Mouse (Mus musculus) heart, adult 2 months (tissue): ENCODE data around the gene Phactr1. TPM values are rescaled to one million over a fixed set of nuclear protein-coding genes. Genes with fewer than 3 reads are reported as not detected.
"Not testable (repeated sequence)": the region's sequence is repeated elsewhere in the genome, so short reads cannot be mapped to it uniquely, and the experiment has no call there.

Experiments used
- DNase-seq, 2 experiments: peaks; one replicate each; pipeline ENCODE4 v3.0.0; 2021
- H3K27ac ChIP-seq: fragments of 200-600 bp; 2 replicates; pipeline ENCODE4 v1.8.1; 2022
- H3K27me3 ChIP-seq: fragments of 200-500 bp; 2 replicates; pipeline ENCODE4 v1.6.1; 2012; ENCODE audit warnings: mild to moderate bottlenecking, low read length, inconsistent platforms, mixed read lengths; ENCODE audit not compliant: control insufficient read depth, insufficient read depth
- H3K36me3 ChIP-seq: fragments of 200-500 bp; 2 replicates; pipeline ENCODE4 v1.6.1; 2012; ENCODE audit warnings: low read length, inconsistent platforms; ENCODE audit not compliant: control insufficient read depth, insufficient read depth
- H3K4me1 ChIP-seq: fragments of 200-500 bp; 2 replicates; pipeline ENCODE4 v1.6.1; 2011; ENCODE audit warnings: low read length; ENCODE audit not compliant: control insufficient read depth, insufficient read depth
- H3K4me3 ChIP-seq: fragments of 200-600 bp; 2 replicates; pipeline ENCODE4 v1.8.1; 2022
- H3K79me2 ChIP-seq: fragments of 200-500 bp; replicated peaks from 2 replicates; pipeline ENCODE4 v1.6.1; 2012; ENCODE audit warnings: mild to moderate bottlenecking, inconsistent platforms, low read length, moderate library complexity, mixed read lengths; ENCODE audit not compliant: control insufficient read depth, insufficient read depth
- H3K9ac ChIP-seq: fragments of 200-500 bp; 2 replicates; pipeline ENCODE4 v1.6.1; 2012; ENCODE audit warnings: low read depth, mild to moderate bottlenecking, control low read depth, inconsistent platforms, low read length, mixed read lengths
- CTCF ChIP-seq: fragments of 200-600 bp; IDR thresholded peaks from 2 replicates; pipeline ENCODE4 v1.8.1; 2022; ENCODE audit warnings: antibody characterized with exemption, mild to moderate bottlenecking, moderate library complexity
- EP300 ChIP-seq: fragments of 200-500 bp; IDR thresholded peaks from 2 replicates; pipeline ENCODE4 v1.6.1; 2011; ENCODE audit warnings: low read depth, low read length, control low read depth; ENCODE audit not compliant: insufficient read depth
- POLR2A ChIP-seq: fragments of 200-500 bp; IDR thresholded peaks from 2 replicates; pipeline ENCODE4 v1.6.1; 2011; ENCODE audit warnings: mild to moderate bottlenecking, low read depth, low read length, control low read depth; ENCODE audit not compliant: insufficient read depth
- WGBS: fragments of 180-500 bp; shearing (Covaris S2); methylation state at CpG from one replicate; pipeline ENCODE4 v1.1.7; 2018; 5-methylcytosine and 5-hydroxymethylcytosine counted together
- intact Hi-C: fragments of 180-260 bp; cut with DNase I; formaldehyde crosslinking; loops from one replicate; pipeline ENCODE4 v1.15.1; 2025
- polyA plus RNA-seq: library from polyadenylated mRNA; depleted of rRNA; stranded (reverse); fragments of >200 nt; gene quantifications from 2 replicates; pipeline ENCODE4 v1.2.3, GENCODE M21; 2012
- total RNA-seq, 2 experiments: library from RNA; stranded (reverse); gene quantifications; 2 replicates each; pipeline ENCODE4 v1.2.3; 2021

The Phactr1 gene
- total and polyA plus RNA-seq, 3 experiments = 3.0 to 5.5 (median 4.6) TPM

DNA sequence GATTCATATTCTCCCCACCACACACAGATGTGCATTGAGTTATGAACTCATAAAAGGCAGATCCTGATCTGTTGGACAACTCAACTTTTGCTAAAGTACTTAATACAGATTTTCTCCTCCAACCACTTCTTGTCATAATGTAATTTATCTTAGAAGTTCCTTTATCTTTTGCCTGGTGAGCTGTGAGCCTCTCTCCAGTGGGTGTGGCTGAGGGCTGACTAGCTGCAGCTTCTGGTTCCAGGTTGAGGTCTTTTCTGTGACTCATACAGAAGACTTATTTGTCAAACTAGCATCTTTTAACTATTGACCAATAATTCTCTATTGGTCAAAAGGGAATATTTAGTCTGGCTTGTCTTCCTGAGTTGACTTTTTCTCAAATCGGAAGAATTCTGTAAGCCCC, 257.9 kb downstream of the Phactr1 start:
- WGBS = 93% methylated on average over 1 of the region's 1 CpGs
- H3K4me1 ChIP-seq = no peaks in the 10 kb centered on the region
- TF ChIP-seq POLR2A (no peak), CTCF (no peak), EP300 (no peak)
- no peak overlapping the region for H3K27ac ChIP-seq
- no peaks in the 10 kb centered on the region for H3K27me3 ChIP-seq
- intact Hi-C loops = no loop called here
- H3K9ac ChIP-seq = no peak overlapping the region
- no peak for DNase-seq
- H3K36me3 ChIP-seq = no peaks in the 10 kb centered on the region
- no peak overlapping the region for H3K4me3 ChIP-seq
- H3K79me2 ChIP-seq = no peaks in the 10 kb centered on the region

DNA sequence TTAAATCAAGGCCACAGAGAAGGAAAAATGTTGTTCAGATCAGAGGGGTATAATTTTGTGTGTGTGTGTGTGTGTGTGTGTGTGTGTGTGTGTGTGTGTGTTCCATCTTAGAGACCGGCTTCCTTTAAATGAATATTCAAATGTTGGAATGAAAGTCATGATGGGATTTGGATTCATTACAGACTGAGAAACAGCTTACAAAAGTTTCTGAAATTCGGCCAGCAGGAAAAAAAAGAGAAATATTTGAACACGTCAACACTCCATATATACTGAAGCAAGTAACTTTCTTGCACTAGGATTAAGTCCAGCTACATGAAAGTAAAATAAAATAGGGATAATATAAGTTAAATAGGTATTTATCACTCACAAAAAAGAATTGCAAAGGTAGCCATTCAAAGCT, 259.8 kb downstream of the Phactr1 start:
- Histone ChIP-seq H3K9ac (no peak overlapping the region), H3K27ac (no peak overlapping the region), H3K27me3 (no peaks in the 10 kb centered on the region), H3K4me3 (no peak overlapping the region), H3K79me2 (no peaks in the 10 kb centered on the region), H3K36me3 (no peaks in the 10 kb centered on the region), H3K4me1 (no peaks in the 10 kb centered on the region; the same call in 1 of the 2 replicates)
- TF ChIP-seq CTCF = no peak
- TF ChIP-seq POLR2A = no peak
- no peak for TF ChIP-seq EP300
- intact Hi-C loops = no loop called here
- 81% methylated on average over 3 of the region's 3 CpGs for WGBS
- DNase-seq = no peak

DNA sequence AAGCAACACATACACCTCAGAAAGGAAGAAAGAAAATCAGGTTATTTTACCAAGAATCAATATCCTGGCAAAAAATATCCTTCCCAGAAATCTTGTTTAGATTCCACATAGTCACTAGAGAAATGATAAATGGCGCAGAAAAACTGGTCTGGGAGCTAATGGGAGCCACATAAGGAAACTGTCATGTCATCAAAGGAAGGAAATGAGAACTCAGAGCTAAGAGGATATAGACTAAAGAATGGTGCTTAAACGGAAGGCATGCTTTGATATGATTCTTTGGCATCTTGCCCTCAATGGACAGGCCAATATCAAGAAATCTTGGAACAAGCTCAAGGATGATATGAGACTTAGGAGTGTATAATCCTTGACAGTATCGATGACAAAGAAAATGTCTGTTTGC, 263.7 kb downstream of the Phactr1 start:
- TF ChIP-seq EP300 (no peak), CTCF (no peak), POLR2A (no peak)
- intact Hi-C loops = no loop called here
- H3K4me1 ChIP-seq = no peaks in the 10 kb centered on the region; the same call in 1 of the 2 replicates
- DNase-seq = no peak
- H3K27ac ChIP-seq = no peak overlapping the region
- H3K36me3 ChIP-seq = no peaks in the 10 kb centered on the region
- WGBS = 30% methylated on average over 3 of the region's 3 CpGs
- H3K9ac ChIP-seq = no peak overlapping the region
- no peaks in the 10 kb centered on the region for H3K27me3 ChIP-seq
- no peak overlapping the region for H3K4me3 ChIP-seq
- H3K79me2 ChIP-seq = no peaks in the 10 kb centered on the region

DNA sequence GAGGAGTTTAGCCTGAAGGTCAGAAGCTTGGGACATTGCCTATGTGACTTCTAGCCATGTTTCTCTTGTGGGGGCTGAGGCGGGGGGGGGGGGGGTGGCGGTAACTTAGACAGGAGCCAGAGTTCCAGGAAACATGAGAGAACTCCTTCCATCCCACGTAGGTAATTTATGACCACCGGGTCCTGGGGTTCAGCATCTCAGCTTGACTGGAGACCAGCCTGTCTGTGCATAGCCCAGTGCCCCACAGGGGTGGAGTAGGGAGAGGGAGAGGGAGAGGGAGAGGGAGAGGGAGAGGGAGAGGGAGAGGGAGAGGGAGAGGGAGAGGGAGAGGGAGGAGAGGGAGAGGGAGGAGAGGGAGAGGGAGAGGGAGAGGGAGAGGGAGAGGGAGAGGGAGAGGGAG, 264.8 kb downstream of the Phactr1 start:
- H3K4me1 ChIP-seq, H3K27me3 ChIP-seq, H3K9ac ChIP-seq, H3K27ac ChIP-seq, H3K36me3 ChIP-seq, DNase-seq, H3K79me2 ChIP-seq, intact Hi-C loops, H3K4me3 ChIP-seq: not testable (repeated sequence)
- WGBS = 47% methylated on average over 4 of the region's 4 CpGs

DNA sequence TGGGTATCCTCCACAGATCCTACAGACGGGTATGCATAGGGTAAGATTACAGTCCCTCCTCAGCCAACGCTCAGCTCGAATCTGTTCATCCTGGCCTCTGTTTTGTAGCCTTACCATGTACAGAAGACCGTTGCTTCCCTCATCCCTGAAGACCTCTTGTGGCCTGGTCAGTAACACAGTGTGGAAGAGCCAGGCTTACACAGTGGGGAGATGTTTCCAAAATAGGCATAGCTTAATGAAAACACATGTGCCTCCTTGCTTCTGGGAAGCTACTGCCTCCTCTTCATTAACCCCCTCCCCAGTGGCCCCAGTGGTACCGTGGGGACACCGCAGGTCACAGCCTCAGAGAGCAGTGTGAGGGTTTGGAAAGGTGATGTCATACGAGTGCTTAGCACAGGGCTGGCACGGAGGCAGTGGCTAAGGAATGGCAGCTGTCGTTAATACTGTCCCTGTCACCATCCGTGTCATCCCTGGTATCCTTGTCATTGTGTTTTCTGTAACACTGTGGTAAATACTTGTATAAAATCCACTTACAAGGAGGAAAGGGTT, 268.4 kb downstream of the Phactr1 start:
- H3K9ac ChIP-seq = no peak overlapping the region
- no peak overlapping the region for H3K27ac ChIP-seq
- H3K4me3 ChIP-seq = no peak overlapping the region
- DNase-seq = no peak
- TF ChIP-seq EP300 (no peak), POLR2A (no peak), CTCF (no peak)
- no peaks in the 10 kb centered on the region for H3K27me3 ChIP-seq
- no peaks in the 10 kb centered on the region for H3K36me3 ChIP-seq
- H3K4me1 ChIP-seq = peaks cover 2% of the 10 kb centered on the region
- intact Hi-C loops = no loop called here
- WGBS = 84% methylated on average over 10 of the region's 10 CpGs
- H3K79me2 ChIP-seq = no peaks in the 10 kb centered on the region

DNA sequence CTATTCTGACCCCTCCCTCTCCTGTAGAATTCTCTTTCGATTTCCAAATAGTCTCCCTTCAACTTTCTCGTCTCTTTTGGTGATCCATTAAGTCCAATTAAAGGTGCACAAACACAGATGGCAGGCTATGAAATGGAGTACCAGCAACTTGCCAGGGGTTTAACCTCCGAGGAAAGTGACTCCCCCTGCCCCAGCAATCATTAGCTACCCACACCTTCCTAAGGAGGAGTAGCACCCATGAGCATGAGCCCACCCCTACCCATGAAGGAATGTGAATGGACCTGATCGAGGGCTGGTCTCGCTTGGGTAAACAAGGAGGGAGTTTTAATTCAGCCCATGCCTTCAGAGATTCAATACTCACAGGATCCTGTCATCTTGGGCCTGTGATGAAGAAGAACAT, 268.9 kb downstream of the Phactr1 start:
- no peak for TF ChIP-seq EP300
- TF ChIP-seq CTCF = no peak
- TF ChIP-seq POLR2A = no peak
- DNase-seq = no peak
- H3K4me3 ChIP-seq = no peak overlapping the region
- H3K79me2 ChIP-seq = no peaks in the 10 kb centered on the region
- no peak overlapping the region for H3K9ac ChIP-seq
- no peaks in the 10 kb centered on the region for H3K27me3 ChIP-seq
- H3K36me3 ChIP-seq = no peaks in the 10 kb centered on the region
- H3K4me1 ChIP-seq = peaks cover 2% of the 10 kb centered on the region
- H3K27ac ChIP-seq = no peak overlapping the region
- intact Hi-C loops = no loop called here
- WGBS = 88% methylated on average over 5 of the region's 5 CpGs
